Mouse (Mus musculus) CD8-positive naive resting alpha-beta T cell, adult 2 months (primary cell): ENCODE data around the gene Fgf7.

Experiments used
- DNase-seq, 2 experiments: peaks; one replicate each; pipeline ENCODE4 v3.0.0; 2022; ENCODE audit warnings: low read depth in 2 of 2, low spot score in 2 of 2

Gene Fgf7

GRCm38 (mm10) chr2:126060595-126060994, 26.1 kb downstream of the Fgf7 start:
- DNase-seq = no peak

GRCm38 (mm10) chr2:126061037-126061773, 26.7 kb downstream of the Fgf7 start:
- DNase-seq = no peak

- DNase-seq = no peak
Measured at GRCm38 (mm10) chr2:126062876-126063275, 28.4 kb downstream of the Fgf7 start.

GRCm38 (mm10) chr2:126064814-126065213, 30.4 kb downstream of the Fgf7 start:
- no peak for DNase-seq

GRCm38 (mm10) chr2:126065303-126065856, 30.9 kb downstream of the Fgf7 start:
- DNase-seq = no peak

GRCm38 (mm10) chr2:126069740-126070139, 35.3 kb downstream of the Fgf7 start:
- DNase-seq = no peak

GRCm38 (mm10) chr2:126073744-126074143, 39.3 kb downstream of the Fgf7 start:
- no peak for DNase-seq

GRCm38 (mm10) chr2:126076506-126076905, 42.0 kb downstream of the Fgf7 start:
- no peak for DNase-seq

- no peak for DNase-seq
Measured at GRCm38 (mm10) chr2:126079086-126079485, 44.6 kb downstream of the Fgf7 start.

- no peak for DNase-seq
Measured at GRCm38 (mm10) chr2:126084326-126084725, 49.9 kb downstream of the Fgf7 start.

- DNase-seq = no peak
Measured at GRCm38 (mm10) chr2:126086187-126086586, 51.7 kb downstream of the Fgf7 start.

- DNase-seq = no peak
Measured at GRCm38 (mm10) chr2:126090432-126090831, 56.0 kb downstream of the Fgf7 start.

- no peak for DNase-seq
Measured at GRCm38 (mm10) chr2:126094616-126095015, 60.2 kb downstream of the Fgf7 start.
